In genomic region chr16:36532981-36533687, GRCm38 (mm10) we compare ENCODE assay signal across 24 mouse cellular contexts. TPM values are rescaled to one million over a fixed set of nuclear protein-coding genes. Genes with fewer than 3 reads are reported as not detected.
DNase-seq lines count a peak whose midpoint lies in the region; ATAC-seq lines count a peak whose summit lies in the region.
"Had no signal": no experiment of that assay in that cellular context is flagged by ENCODE, and none has a peak within 500 bp of the region (broad histone marks: within the 10 kb centered on the region; RNA-seq: fewer than 3 reads in every experiment).

No protein-coding gene starts in this region.

- peak; percentile 83 for ATAC-seq in kidney, embryonic 16.5 days (ENCODE audit: low FRiP score, low TSS enrichment)
- no peak for ATAC-seq in hindbrain, embryonic 12.5 days (ENCODE audit: low FRiP score)
- ATAC-seq in forebrain, embryonic 14.5 days: no peak
- ATAC-seq: intestine, postnatal 0 days; lung, postnatal 0 days had no signal

- H3K4me1 ChIP-seq in kidney, embryonic 16.5 days (ENCODE audit: insufficient read depth, low read length): peaks cover 20% of the 10 kb centered on the region
- H3K4me1 ChIP-seq in hindbrain, embryonic 12.5 days: no peaks in the 10 kb centered on the region
- peaks cover 20% of the 10 kb centered on the region for H3K4me1 ChIP-seq in heart, embryonic 10.5 days
- H3K4me1 ChIP-seq in forebrain, embryonic 14.5 days (ENCODE audit: control insufficient read depth, insufficient read depth, low read length): no peaks in the 10 kb centered on the region
- H3K4me1 ChIP-seq: hindbrain, embryonic 15.5 days; midbrain, embryonic 12.5 days had no signal

- H3K27ac ChIP-seq in kidney, embryonic 16.5 days (ENCODE audit: low read length): peak overlapping the region; percentile 69
- H3K27ac ChIP-seq in hindbrain, embryonic 12.5 days: no peak overlapping the region
- H3K27ac ChIP-seq in heart, embryonic 10.5 days: no peak overlapping the region
- H3K27ac ChIP-seq in forebrain, embryonic 14.5 days (ENCODE audit: low read depth, low read length): no peak overlapping the region
- H3K27ac ChIP-seq: embryonic facial prominence, embryonic 10.5 days; heart, embryonic 13.5 days; hindbrain, embryonic 15.5 days; limb, embryonic 15.5 days; midbrain, embryonic 12.5 days had no signal

- H3K9ac ChIP-seq in kidney, embryonic 16.5 days (replicated peaks; ENCODE audit: low read length): no peak overlapping the region
- no peak overlapping the region for H3K9ac ChIP-seq in hindbrain, embryonic 12.5 days
- H3K9ac ChIP-seq in forebrain, embryonic 14.5 days (ENCODE audit: low read length): no peak overlapping the region
- H3K9ac ChIP-seq: heart, embryonic 13.5 days; hindbrain, embryonic 15.5 days; limb, embryonic 15.5 days; midbrain, embryonic 12.5 days had no signal

- no peaks in the 10 kb centered on the region for H3K36me3 ChIP-seq in kidney, embryonic 16.5 days (ENCODE audit: insufficient read depth, low read length)
- H3K36me3 ChIP-seq in hindbrain, embryonic 12.5 days: no peaks in the 10 kb centered on the region
- no peaks in the 10 kb centered on the region for H3K36me3 ChIP-seq in heart, embryonic 10.5 days
- H3K36me3 ChIP-seq in forebrain, embryonic 14.5 days (ENCODE audit: control insufficient read depth, insufficient read depth, low read length): no peaks in the 10 kb centered on the region
- H3K36me3 ChIP-seq: embryonic facial prominence, embryonic 10.5 days; heart, embryonic 13.5 days; hindbrain, embryonic 15.5 days; limb, embryonic 15.5 days; midbrain, embryonic 12.5 days had no signal

- no peak overlapping the region for H3K4me3 ChIP-seq in kidney, embryonic 16.5 days (ENCODE audit: low read length)
- no peak overlapping the region for H3K4me3 ChIP-seq in hindbrain, embryonic 12.5 days
- no peak overlapping the region for H3K4me3 ChIP-seq in heart, embryonic 10.5 days
- no peak overlapping the region for H3K4me3 ChIP-seq in forebrain, embryonic 14.5 days (ENCODE audit: low read depth, low read length)
- H3K4me3 ChIP-seq: embryonic facial prominence, embryonic 10.5 days; heart, embryonic 13.5 days; hindbrain, embryonic 15.5 days; limb, embryonic 15.5 days; midbrain, embryonic 12.5 days; myocyte had no signal

- peak; percentile 23 for DNase-seq in urinary bladder, postnatal 14 days (ENCODE audit: low spot score)
- no peak for DNase-seq in urinary bladder, postnatal 25 days (ENCODE audit: low spot score)
- DNase-seq in kidney, adult 18-20 months: peak; percentile 53
- no peak for DNase-seq in heart, embryonic 10.5 days (ENCODE audit: low spot score)
- no peak for DNase-seq in forebrain, embryonic 14.5 days (ENCODE audit: low spot score)
- DNase-seq: adrenal gland, postnatal 36 days; cerebellum, adult 18-20 months; gastrocnemius, postnatal 10 days; heart, adult 11 months; heart, postnatal 36 days; right cerebral cortex, postnatal 25 days; thymus, postnatal 36 days had no signal

- no peak overlapping the region for H3K4me2 ChIP-seq in kidney, embryonic 16.5 days (replicated peaks; ENCODE audit: low read depth, low read length)
- H3K4me2 ChIP-seq in hindbrain, embryonic 12.5 days (replicated peaks): no peak overlapping the region
- H3K4me2 ChIP-seq in forebrain, embryonic 14.5 days (ENCODE audit: low read length): no peak overlapping the region
- H3K4me2 ChIP-seq: heart, embryonic 13.5 days; hindbrain, embryonic 15.5 days; limb, embryonic 15.5 days; midbrain, embryonic 12.5 days had no signal

- H3K9me3 ChIP-seq in kidney, embryonic 16.5 days (ENCODE audit: low read length): no peaks in the 10 kb centered on the region
- H3K9me3 ChIP-seq in hindbrain, embryonic 12.5 days (replicated peaks): no peaks in the 10 kb centered on the region
- no peaks in the 10 kb centered on the region for H3K9me3 ChIP-seq in heart, embryonic 10.5 days
- H3K9me3 ChIP-seq in forebrain, embryonic 14.5 days (replicated peaks; ENCODE audit: control insufficient read depth, low read length): no peaks in the 10 kb centered on the region
- H3K9me3 ChIP-seq: embryonic facial prominence, embryonic 10.5 days; heart, embryonic 13.5 days; hindbrain, embryonic 15.5 days; limb, embryonic 15.5 days; midbrain, embryonic 12.5 days had no signal

- no peaks in the 10 kb centered on the region for H3K27me3 ChIP-seq in kidney, embryonic 16.5 days (ENCODE audit: insufficient read depth, low read length)
- no peaks in the 10 kb centered on the region for H3K27me3 ChIP-seq in hindbrain, embryonic 12.5 days
- H3K27me3 ChIP-seq in heart, embryonic 10.5 days (ENCODE audit: insufficient read depth, poor library complexity, severe bottlenecking): no peaks in the 10 kb centered on the region
- H3K27me3 ChIP-seq in forebrain, embryonic 14.5 days (replicated peaks; ENCODE audit: control insufficient read depth, insufficient read depth, low read length): no peaks in the 10 kb centered on the region
- H3K27me3 ChIP-seq: heart, embryonic 13.5 days; hindbrain, embryonic 15.5 days; limb, embryonic 15.5 days; midbrain, embryonic 12.5 days had no signal

- WGBS in kidney, embryonic 16.5 days: 34% methylated on average over 11 of the region's 11 CpGs
- 74% methylated on average over 11 of the region's 11 CpGs for WGBS in hindbrain, embryonic 12.5 days
- 53% methylated on average over 11 of the region's 11 CpGs for WGBS in heart, embryonic 10.5 days
- WGBS in forebrain, embryonic 14.5 days: 78% methylated on average over 11 of the region's 11 CpGs

RNA-seq across cellular contexts. Expression of gene Casr, which starts 28.8 kb away (rescaled TPM):
- 0.87 and 1.3 TPM in 2 replicates for polyA plus RNA-seq in kidney, embryonic 16.5 days (2015; fragmentation: Nextera tagmentation; extraction: Ambion mirVana)
- polyA plus RNA-seq in hindbrain, embryonic 12.5 days (2016; fragmentation: Nextera tagmentation; extraction: Ambion mirVana): 0.06 and 0.07 TPM in 2 replicates
- 0.28 and 0.38 TPM in 2 replicates for polyA plus RNA-seq in heart, embryonic 10.5 days (2016; fragmentation: Nextera tagmentation; extraction: Ambion mirVana)
- polyA plus RNA-seq in forebrain, embryonic 14.5 days (2014; fragmentation: Nextera tagmentation; extraction: Ambion mirVana): 0.22 TPM in 1 of 2 replicates, not detected in the other
- polyA plus RNA-seq: liver, embryonic 16.5 days; neural tube, embryonic 14.5 days had no signal

Comparison
In these comparisons a context has a peak if more than half of its experiments do, and no peak if none do; other contexts are left out.
1. DNase-seq: peak in urinary bladder, postnatal 14 days (single experiment) and kidney, adult 18-20 months (single experiment); none in urinary bladder, postnatal 25 days (single experiment), heart, embryonic 10.5 days (single experiment) and forebrain, embryonic 14.5 days (single experiment).